Mouse (Mus musculus): ENCODE measurements around the gene Ccdc149.

Gene Ccdc149

GRCm38 (mm10) chr5:52470991-52471801 is at the start of gene Ccdc149:
TSS of gene Ccdc149 (minus strand) at chr5:52471521.
- DNase-seq (ENCODE audit: low read depth, low spot score): peak; percentile 9

GRCm38 (mm10) chr5:52519921-52520320 is 48.6 kb upstream of the Ccdc149 start:
- no peak for DNase-seq (ENCODE audit: low read depth, low spot score)

- DNase-seq (ENCODE audit: low read depth, low spot score): no peak
Measured at GRCm38 (mm10) chr5:52516072-52516476, 44.8 kb upstream of the Ccdc149 start.

DNA sequence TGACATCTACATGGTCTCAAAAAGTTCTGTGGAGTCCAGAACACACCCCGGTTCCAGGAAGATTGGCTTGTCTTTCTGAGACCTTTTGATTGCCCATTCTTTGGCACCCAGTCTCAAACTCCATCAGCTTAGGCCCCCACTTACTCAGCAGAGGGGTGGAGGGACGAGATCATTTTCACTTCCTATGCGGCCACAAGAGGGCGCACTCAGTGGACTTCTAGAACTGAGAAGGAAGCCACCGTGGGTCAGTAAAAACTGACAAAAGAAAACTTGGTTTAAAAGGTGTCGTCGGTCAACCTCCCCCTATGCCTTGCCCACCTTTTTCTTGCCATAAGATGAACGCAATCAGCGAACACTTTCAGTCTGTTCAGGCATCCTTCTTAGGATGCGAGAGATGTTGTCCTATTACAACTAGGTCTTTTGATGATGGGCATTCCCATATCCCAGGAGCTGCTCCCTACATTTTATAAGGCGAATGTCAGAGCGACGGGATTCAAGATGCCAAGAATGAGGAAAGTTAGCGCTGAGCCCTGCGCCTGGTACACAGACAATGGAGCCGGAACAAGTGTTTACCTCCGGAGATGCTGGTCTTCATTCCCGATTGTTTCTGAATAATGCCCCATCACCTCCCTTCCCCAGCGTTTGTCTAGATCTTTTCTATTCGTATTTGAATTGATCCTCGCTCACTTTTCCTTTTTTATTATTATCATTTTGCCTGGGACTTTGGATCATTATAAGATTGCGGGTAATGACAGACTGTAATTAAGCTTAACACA is 44.1 kb upstream of the Ccdc149 start:
- DNase-seq (ENCODE audit: low read depth, low spot score): peak; percentile 51

- DNase-seq (ENCODE audit: low read depth, low spot score): peak; percentile 38
Measured at GRCm38 (mm10) chr5:52511089-52511488, 39.8 kb upstream of the Ccdc149 start.

- DNase-seq (ENCODE audit: low read depth, low spot score): no peak
Measured at GRCm38 (mm10) chr5:52509416-52509815, 38.1 kb upstream of the Ccdc149 start.

DNA sequence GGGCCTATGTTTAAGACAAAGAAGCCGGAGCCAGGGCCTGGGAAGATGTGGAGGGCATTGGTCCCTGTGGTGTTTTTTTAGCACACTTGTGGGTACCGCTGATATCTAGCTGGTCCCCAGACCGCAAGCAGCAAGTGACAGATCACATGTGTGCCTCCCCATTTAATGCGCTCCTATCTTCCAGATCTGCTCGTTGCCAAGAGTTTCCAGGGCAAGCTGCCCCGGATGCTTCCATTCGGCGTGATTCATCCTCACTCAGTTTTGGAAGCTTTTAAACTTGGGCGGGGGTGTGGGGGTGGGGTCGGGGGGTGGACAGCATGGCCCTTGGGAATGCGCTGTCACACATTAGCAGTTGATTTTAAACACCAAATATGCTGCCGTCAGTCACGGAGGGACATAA is 33.3 kb upstream of the Ccdc149 start:
- peak; percentile 21 for DNase-seq (ENCODE audit: low read depth, low spot score)

GRCm38 (mm10) chr5:52504148-52504547 is 32.8 kb upstream of the Ccdc149 start:
- DNase-seq (ENCODE audit: low read depth, low spot score): no peak

- DNase-seq (ENCODE audit: low read depth, low spot score): no peak
Measured at GRCm38 (mm10) chr5:52495671-52496070, 24.4 kb upstream of the Ccdc149 start.

DNA sequence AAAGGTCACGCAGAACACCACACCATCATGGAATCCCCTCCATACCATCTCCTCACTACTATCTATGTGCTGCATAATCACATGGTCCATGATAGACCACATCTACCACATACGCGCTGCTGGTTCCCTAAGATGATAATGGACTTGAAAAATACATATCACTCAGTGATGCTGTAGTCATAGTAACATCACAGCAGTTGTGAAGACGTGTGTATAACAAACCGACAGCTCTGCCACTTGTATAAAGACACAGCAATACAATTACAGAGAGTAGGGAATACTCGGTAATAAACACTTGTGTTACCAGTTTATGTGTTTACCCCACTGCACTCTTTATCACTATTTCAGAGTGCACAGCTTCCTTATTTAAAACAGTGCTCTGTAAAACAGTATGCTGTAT is 20.2 kb upstream of the Ccdc149 start:
- no peak for DNase-seq (ENCODE audit: low read depth, low spot score)

- DNase-seq (ENCODE audit: low read depth, low spot score): no peak
Measured at GRCm38 (mm10) chr5:52487559-52488430, 16.5 kb upstream of the Ccdc149 start.

- DNase-seq (ENCODE audit: low read depth, low spot score): no peak
Measured at GRCm38 (mm10) chr5:52476826-52477225, 5.5 kb upstream of the Ccdc149 start.

DNA sequence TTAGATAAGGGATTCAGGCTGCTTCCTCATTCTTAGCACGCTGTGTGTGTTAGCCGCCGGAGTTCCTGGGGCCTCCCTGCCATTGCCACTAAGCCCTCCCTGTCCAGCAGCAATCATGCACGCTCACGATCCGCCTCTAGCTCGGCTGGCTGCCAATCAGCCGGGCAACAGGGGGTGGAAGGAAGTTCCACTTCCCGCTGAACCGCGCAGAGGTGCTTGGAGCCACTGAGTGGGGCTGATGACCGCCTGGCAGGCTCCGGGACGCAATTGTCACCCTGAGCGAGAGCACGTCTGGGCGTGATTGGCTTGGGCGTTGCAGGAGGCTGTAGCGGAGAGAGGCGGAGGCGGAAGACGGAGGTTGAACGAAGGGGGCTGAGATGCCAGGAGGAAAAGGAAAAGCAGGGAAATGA is 5.0 kb upstream of the Ccdc149 start:
- DNase-seq (ENCODE audit: low read depth, low spot score): peak; percentile 70

- no peak for DNase-seq (ENCODE audit: low read depth, low spot score)
Measured at GRCm38 (mm10) chr5:52473988-52474387, 2.7 kb upstream of the Ccdc149 start.

GRCm38 (mm10) chr5:52470551-52470950 is 770 bp downstream of the Ccdc149 start:
- DNase-seq (ENCODE audit: low read depth, low spot score): no peak

DNA sequence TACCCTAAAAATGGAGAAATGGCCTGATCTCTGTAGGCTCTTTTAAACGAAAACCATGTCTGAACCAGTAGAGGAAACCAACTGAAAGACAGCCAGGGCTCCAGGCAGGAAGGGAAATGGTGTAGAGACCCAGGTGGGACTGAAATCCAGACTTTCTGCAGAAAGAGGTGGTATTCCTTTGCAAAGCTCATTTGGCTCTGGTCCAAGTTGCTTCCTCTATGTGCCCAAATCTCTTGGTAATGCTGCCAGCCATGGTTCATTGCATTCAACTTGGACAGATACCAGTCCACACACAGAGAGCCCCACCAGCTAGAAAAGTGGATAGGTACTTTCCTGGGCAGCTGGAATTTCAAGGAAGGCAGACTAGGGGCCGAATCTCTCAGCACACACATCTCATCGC is 3.5 kb downstream of the Ccdc149 start:
- no peak for DNase-seq (ENCODE audit: low read depth, low spot score)

GRCm38 (mm10) chr5:52462447-52462846 is 8.9 kb downstream of the Ccdc149 start:
- no peak for DNase-seq (ENCODE audit: low read depth, low spot score)

GRCm38 (mm10) chr5:52461434-52462124 is 9.7 kb downstream of the Ccdc149 start:
- DNase-seq (ENCODE audit: low read depth, low spot score): no peak

GRCm38 (mm10) chr5:52459308-52459707 is 12.0 kb downstream of the Ccdc149 start:
- DNase-seq (ENCODE audit: low read depth, low spot score): no peak

DNA sequence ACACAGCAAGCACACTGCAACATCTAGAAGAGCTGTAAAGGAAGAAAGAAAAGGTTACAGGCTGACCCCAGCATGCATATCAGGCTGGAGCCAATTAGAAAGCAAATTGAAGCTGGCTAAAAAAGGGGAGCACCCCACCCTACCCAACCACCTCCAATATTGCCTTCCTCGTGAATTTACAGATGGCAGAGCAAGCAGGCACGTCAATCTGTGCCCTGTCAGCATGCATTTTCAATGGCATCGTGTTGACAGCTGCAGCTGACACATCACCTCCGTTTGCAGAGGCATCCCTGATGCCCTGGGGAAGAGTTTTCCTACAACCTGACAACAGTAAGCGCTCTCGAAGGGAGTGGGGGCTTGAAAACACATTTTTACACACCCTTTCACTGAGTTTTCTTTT is 14.2 kb downstream of the Ccdc149 start:
- no peak for DNase-seq (ENCODE audit: low read depth, low spot score)

DNA sequence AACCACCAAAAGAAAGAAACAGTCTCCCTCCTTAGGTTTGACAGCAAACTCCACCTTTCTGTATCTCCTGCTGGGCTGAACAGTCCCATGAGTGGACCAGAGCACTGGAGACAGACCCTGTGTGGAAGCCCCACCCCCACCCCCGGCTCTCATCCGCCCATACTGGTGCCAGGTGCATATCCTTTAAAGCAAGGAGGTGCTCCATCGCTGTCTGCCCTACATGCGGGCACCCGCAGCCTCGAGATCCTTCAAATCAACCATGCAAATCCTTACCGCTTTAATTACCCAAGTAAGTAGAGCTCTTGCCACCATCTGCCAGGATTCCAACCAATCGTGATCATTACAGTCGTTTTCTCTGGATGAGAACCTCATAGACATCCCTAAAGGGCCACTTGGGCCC is 20.5 kb downstream of the Ccdc149 start:
- no peak for DNase-seq (ENCODE audit: low read depth, low spot score)
